Mouse (Mus musculus): Measurements from ENCODE around the gene Aadacl4. TPM values are rescaled to one million over a fixed set of nuclear protein-coding genes. Genes with fewer than 3 reads are reported as not detected.

Gene Aadacl4
- total RNA-seq (2023), result not detected

GRCm38 (mm10) chr4:144613407-144613806 is at the start of gene Aadacl4:
TSS of gene Aadacl4 (plus strand) at chr4:144613707.

GRCm38 (mm10) chr4:144565034-144565433 is 48.5 kb upstream of the Aadacl4 start, which contains the start of gene Gm13124:
TSS of gene Gm13124 (minus strand) at chr4:144565134.

Other genes with a start within 250 kb of the Aadacl4 start
- gene Pramef20, start 235.8 kb upstream of the Aadacl4 start, total RNA-seq (2023), result not detected
- not detected for gene Pramef12, start 205.2 kb upstream of the Aadacl4 start, total RNA-seq (2023)
- gene 1700012P22Rik, start 174.9 kb upstream of the Aadacl4 start, total RNA-seq (2023), result not detected
- gene Gm9944, start 160.4 kb upstream of the Aadacl4 start, total RNA-seq (2023), result not detected
- gene Aadacl3, start 150.0 kb upstream of the Aadacl4 start, total RNA-seq (2023), result not detected
- gene 9430007A20Rik, start 93.9 kb upstream of the Aadacl4 start, total RNA-seq (2023), result not detected
- gene Gm13124, start 48.6 kb upstream of the Aadacl4 start, total RNA-seq (2023), result not detected
- gene Gm436, start 72.7 kb downstream of the Aadacl4 start, total RNA-seq (2023), result not detected
- not detected for gene Gm13178, start 107.7 kb downstream of the Aadacl4 start, total RNA-seq (2023)
- not detected for gene Gm438, start 172.9 kb downstream of the Aadacl4 start, total RNA-seq (2023)